Mouse (Mus musculus): ENCODE data around the gene Kcna2. TPM values are rescaled to one million over a fixed set of nuclear protein-coding genes. Genes with fewer than 3 reads are reported as not detected.

Kcna2 gene
- polyA plus RNA-seq, 1 experiment, result under 0.01 TPM

GRCm38 (mm10) chr3:107158856-107159255, 57.9 kb downstream of the Kcna2 start:
- H3K9me3 ChIP-seq (ENCODE audit: control insufficient read depth, low read length), result no peaks in the 10 kb centered on the region
- H3K4me3 ChIP-seq (replicated peaks), result no peak overlapping the region
- H3K27me3 ChIP-seq (ENCODE audit: control insufficient read depth), result peaks cover 6% of the 10 kb centered on the region; the same call in 1 of the 2 replicates
- H3K36me3 ChIP-seq (ENCODE audit: control insufficient read depth), result no peaks in the 10 kb centered on the region
- TF ChIP-seq TAL1 (IDR thresholded peaks at IDR 0.05; ENCODE audit: low read length) (no peak), GATA1 (IDR thresholded peaks at IDR 0.05; ENCODE audit: low read length) (no peak)
- H3K4me1 ChIP-seq (ENCODE audit: control insufficient read depth), result no peaks in the 10 kb centered on the region

- Histone ChIP-seq H3K4me3 (replicated peaks) (no peak overlapping the region), H3K4me1 (ENCODE audit: control insufficient read depth) (no peaks in the 10 kb centered on the region), H3K9me3 (ENCODE audit: control insufficient read depth, low read length) (no peaks in the 10 kb centered on the region), H3K36me3 (ENCODE audit: control insufficient read depth) (no peaks in the 10 kb centered on the region), H3K27me3 (ENCODE audit: control insufficient read depth) (peaks cover 6% of the 10 kb centered on the region; the same call in 1 of the 2 replicates)
- no peak for TF ChIP-seq GATA1 (IDR thresholded peaks at IDR 0.05; ENCODE audit: low read length)
- TF ChIP-seq TAL1 (IDR thresholded peaks at IDR 0.05; ENCODE audit: low read length), result no peak
Measured at GRCm38 (mm10) chr3:107159418-107159817, 58.5 kb downstream of the Kcna2 start.

- H3K36me3 ChIP-seq (ENCODE audit: control insufficient read depth), result no peaks in the 10 kb centered on the region
- no peaks in the 10 kb centered on the region for H3K4me1 ChIP-seq (ENCODE audit: control insufficient read depth)
- H3K4me3 ChIP-seq (replicated peaks), result no peak overlapping the region
- TF ChIP-seq GATA1 (IDR thresholded peaks at IDR 0.05; ENCODE audit: low read length) (no peak), TAL1 (IDR thresholded peaks at IDR 0.05; ENCODE audit: low read length) (no peak)
- peaks cover 6% of the 10 kb centered on the region; the same call in 1 of the 2 replicates for H3K27me3 ChIP-seq (ENCODE audit: control insufficient read depth)
- H3K9me3 ChIP-seq (ENCODE audit: control insufficient read depth, low read length), result no peaks in the 10 kb centered on the region
Measured at GRCm38 (mm10) chr3:107159859-107160324, 58.9 kb downstream of the Kcna2 start.

GRCm38 (mm10) chr3:107162741-107163140, 61.8 kb downstream of the Kcna2 start:
- TF ChIP-seq GATA1 (IDR thresholded peaks at IDR 0.05; ENCODE audit: low read length) (no peak), TAL1 (IDR thresholded peaks at IDR 0.05; ENCODE audit: low read length) (no peak)
- no peaks in the 10 kb centered on the region for H3K4me1 ChIP-seq (ENCODE audit: control insufficient read depth)
- H3K27me3 ChIP-seq (ENCODE audit: control insufficient read depth), result peaks cover 6% of the 10 kb centered on the region; the same call in 1 of the 2 replicates
- H3K4me3 ChIP-seq (replicated peaks), result no peak overlapping the region
- no peaks in the 10 kb centered on the region for H3K36me3 ChIP-seq (ENCODE audit: control insufficient read depth)
- no peaks in the 10 kb centered on the region for H3K9me3 ChIP-seq (ENCODE audit: control insufficient read depth, low read length)

Other genes starting within 250 kb of the Kcna2 start
- not detected in 2 replicates for gene Kcna3, start 65.0 kb upstream of the Kcna2 start, polyA plus RNA-seq (2012)
- not detected in 2 replicates for gene Kcna10, start 81.9 kb downstream of the Kcna2 start, polyA plus RNA-seq (2012)
- not detected in 2 replicates for gene Cym, start 120.6 kb downstream of the Kcna2 start, polyA plus RNA-seq (2012)
- not detected in 2 replicates for gene A630076J17Rik, start 129.5 kb downstream of the Kcna2 start, polyA plus RNA-seq (2012)
- not detected in 2 replicates for gene Prok1, start 138.6 kb downstream of the Kcna2 start, polyA plus RNA-seq (2012)
- gene Lamtor5, start 177.7 kb downstream of the Kcna2 start, polyA plus RNA-seq (2012), result 2.6 and 3.5 TPM in 2 replicates
- not detected in 2 replicates for gene Slc16a4, start 190.1 kb downstream of the Kcna2 start, polyA plus RNA-seq (2012)
- gene Rbm15, start 232.5 kb downstream of the Kcna2 start, polyA plus RNA-seq (2012), result 1.1 and 1.6 TPM in 2 replicates